Mouse (Mus musculus) cerebellum, adult 2 months (tissue): ENCODE data around the gene B230217C12Rik.

ENCODE experiments used
- CTCF ChIP-seq: fragments of 200-500 bp; IDR thresholded peaks from 2 replicates; pipeline ENCODE4 v1.5.1; 2011; ENCODE audit warnings: low read depth, mild to moderate bottlenecking, control low read depth, low read length, moderate library complexity, borderline replicate concordance; ENCODE audit not compliant: insufficient read depth
- POLR2A ChIP-seq: fragments of 200-500 bp; IDR thresholded peaks from 2 replicates; pipeline ENCODE4 v1.6.1; 2011; ENCODE audit warnings: low read length, control low read depth, borderline replicate concordance; ENCODE audit not compliant: insufficient read depth

- TF ChIP-seq CTCF = no peak
- TF ChIP-seq POLR2A = no peak
These were observed 35.5 kb upstream of the B230217C12Rik start for GRCm38 (mm10) chr11:97804841-97805661.
